Mouse (Mus musculus) intestine, embryonic 14.5 days (tissue): ENCODE data around the gene Myh14. TPM values are rescaled to one million over a fixed set of nuclear protein-coding genes. Genes with fewer than 3 reads are reported as not detected.
A peak's percentile ranks its signal among the peaks of the same experiment; 100 is the strongest.

ENCODE experiments used
- ATAC-seq: fragments of 200-750 bp; cut with Nextera tagmentation; replicated peaks from 2 replicates; pipeline ENCODE4 v1.8.0; 2017; ENCODE audit warnings: low read depth, moderate number of reproducible peaks, moderate TSS enrichment, moderate library complexity; ENCODE audit not compliant: low FRiP score, low TSS enrichment
- DNase-seq: peaks from one replicate; pipeline ENCODE4 v3.0.0-alpha.2; 2018; ENCODE audit warnings: low spot score
- H3K27ac ChIP-seq: fragments of 300-500 bp; sonication (generic); 2 replicates; pipeline ENCODE4 v1.5.1; 2014; ENCODE audit warnings: low read depth, mild to moderate bottlenecking, control low read depth
- H3K27me3 ChIP-seq: fragments of 300-500 bp; sonication (generic); replicated peaks from 2 replicates; pipeline ENCODE4 v1.6.1; 2014; ENCODE audit warnings: low read length, control low read depth; ENCODE audit not compliant: control insufficient read depth, insufficient read depth
- H3K36me3 ChIP-seq: fragments of 300-500 bp; sonication (generic); 2 replicates; pipeline ENCODE4 v1.6.1; 2014; ENCODE audit warnings: low read length, control low read depth; ENCODE audit not compliant: control insufficient read depth, insufficient read depth
- H3K4me1 ChIP-seq: fragments of 300-500 bp; sonication (generic); replicated peaks from 2 replicates; pipeline ENCODE4 v1.6.1; 2014; ENCODE audit warnings: low read length, control low read depth, mixed read lengths; ENCODE audit not compliant: control insufficient read depth, insufficient read depth
- H3K4me2 ChIP-seq: fragments of 300-500 bp; sonication (generic); 2 replicates; pipeline ENCODE4 v1.6.1; 2014; ENCODE audit warnings: low read length
- H3K4me3 ChIP-seq: fragments of 300-500 bp; sonication (generic); 2 replicates; pipeline ENCODE4 v1.5.1; 2014; ENCODE audit warnings: low read depth, low read length, control low read depth, mixed read lengths
- H3K9ac ChIP-seq: fragments of 300-500 bp; sonication (generic); 2 replicates; pipeline ENCODE4 v1.6.1; 2014; ENCODE audit warnings: mild to moderate bottlenecking, low read length
- H3K9me3 ChIP-seq: fragments of 300-500 bp; sonication (generic); 2 replicates; pipeline ENCODE4 v1.6.1; 2016; ENCODE audit warnings: low read length, control low read depth; ENCODE audit not compliant: control insufficient read depth
- WGBS: fragments of 180-500 bp; shearing (Covaris S2); extraction: QIAGEN DNeasy Blood & Tissue Kit; methylation state at CpG from one replicate; pipeline ENCODE4 v1.1.7; 2014; 5-methylcytosine and 5-hydroxymethylcytosine counted together
- polyA plus RNA-seq: library from polyadenylated mRNA; unstranded; fragments of >200 nt; fragmentation: Nextera tagmentation; extraction: Ambion mirVana; gene quantifications from 2 replicates; pipeline ENCODE4 v1.2.1, GENCODE M21; 2014

Gene Myh14
- polyA plus RNA-seq, 1 experiment from 2014 or later, result 33.4 TPM

GRCm38 (mm10) chr7:44571811-44572210 lies 98.8 kb downstream of the Myh14 start:
- no peak for DNase-seq
- 69% methylated on average over 4 of the region's 4 CpGs for WGBS
- H3K27ac ChIP-seq, result no peak overlapping the region

DNA sequence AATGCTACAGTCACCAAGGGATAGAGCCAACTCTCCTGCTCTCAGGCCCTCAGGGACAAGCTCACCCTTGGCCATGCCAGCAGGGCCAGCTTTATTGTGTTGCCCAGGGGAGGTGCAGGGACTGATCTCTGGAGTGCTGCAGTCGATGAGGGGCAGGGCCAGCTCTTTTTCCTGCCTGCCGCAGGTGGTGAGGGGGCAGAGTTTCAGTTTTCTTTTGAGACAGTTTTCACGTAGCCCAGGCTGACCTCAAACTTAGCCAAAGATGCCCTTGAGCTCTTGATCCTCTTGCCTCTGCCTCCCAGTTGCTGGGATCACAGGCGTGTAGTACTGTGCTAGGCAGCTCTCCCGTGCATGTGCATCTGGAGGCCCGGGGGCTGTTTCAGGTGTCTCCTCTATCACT lies 99.7 kb downstream of the Myh14 start:
- no peaks in the 10 kb centered on the region for H3K27me3 ChIP-seq
- ATAC-seq (no peak), DNase-seq (no peak)
- no peaks in the 10 kb centered on the region for H3K36me3 ChIP-seq
- H3K27ac ChIP-seq, result no peak overlapping the region
- H3K4me3 ChIP-seq, result no peak overlapping the region
- 83% methylated on average over 6 of the region's 6 CpGs for WGBS
- H3K4me1 ChIP-seq, result no peaks in the 10 kb centered on the region
- no peak overlapping the region for H3K4me2 ChIP-seq
- H3K9ac ChIP-seq, result no peak overlapping the region
- H3K9me3 ChIP-seq, result no peaks in the 10 kb centered on the region

More at GRCm38 (mm10) chr7:44571811-44572210, 98.8 kb downstream of the Myh14 start:
- H3K36me3 ChIP-seq, result no peaks in the 10 kb centered on the region
- H3K9ac ChIP-seq, result no peak overlapping the region
- H3K4me2 ChIP-seq, result no peak overlapping the region
- H3K4me1 ChIP-seq, result no peaks in the 10 kb centered on the region
- no peaks in the 10 kb centered on the region for H3K9me3 ChIP-seq
- no peaks in the 10 kb centered on the region for H3K27me3 ChIP-seq
- no peak overlapping the region for H3K4me3 ChIP-seq
- ATAC-seq, result no peak

DNA sequence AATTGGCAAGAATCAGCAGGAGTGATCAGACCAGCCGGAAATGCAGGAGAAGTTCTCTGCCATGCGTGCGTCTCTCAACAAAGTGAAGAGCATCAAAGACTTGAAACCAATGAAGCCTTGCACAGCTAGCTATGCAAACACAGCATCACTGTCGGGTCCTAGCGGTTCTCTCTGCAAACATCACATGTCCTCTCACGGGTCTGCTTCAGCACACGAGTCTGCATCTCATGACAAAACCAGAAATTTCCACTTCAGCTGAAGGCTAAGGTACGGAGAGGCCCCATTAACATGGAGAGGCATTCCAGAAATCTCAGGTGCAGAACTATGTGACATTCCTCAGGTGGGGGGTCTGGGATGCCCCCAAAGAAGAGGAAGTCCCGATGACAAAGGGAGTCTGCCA lies 101.8 kb downstream of the Myh14 start:
- no peak overlapping the region for H3K4me2 ChIP-seq
- 61% methylated on average over 9 of the region's 9 CpGs for WGBS
- DNase-seq (no peak), ATAC-seq (no peak)
- H3K36me3 ChIP-seq, result no peaks in the 10 kb centered on the region
- H3K27me3 ChIP-seq, result no peaks in the 10 kb centered on the region
- no peak overlapping the region for H3K9ac ChIP-seq
- no peak overlapping the region for H3K4me3 ChIP-seq
- H3K9me3 ChIP-seq, result no peaks in the 10 kb centered on the region
- H3K4me1 ChIP-seq, result no peaks in the 10 kb centered on the region
- H3K27ac ChIP-seq, result no peak overlapping the region

DNA sequence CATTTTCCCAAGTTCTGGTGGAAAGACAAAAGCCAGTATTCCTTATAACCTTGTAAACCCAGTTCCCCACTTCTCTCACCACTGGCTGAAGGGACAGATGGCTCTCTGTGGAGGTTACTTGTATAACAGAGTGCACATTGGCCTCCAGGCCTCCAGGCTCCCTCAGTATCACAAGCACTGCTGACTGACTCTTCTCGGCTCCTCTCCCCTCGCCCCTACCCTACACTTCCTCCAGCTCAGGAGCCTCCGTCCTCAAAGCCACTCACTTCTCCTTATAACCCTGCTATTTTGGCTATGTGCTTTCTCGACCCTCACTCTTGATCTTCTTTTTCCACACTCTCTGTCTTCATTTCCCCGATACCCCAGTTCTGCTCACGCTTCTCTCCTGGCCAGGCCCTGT lies 105.2 kb downstream of the Myh14 start:
- 72% methylated on average over 6 of the region's 6 CpGs for WGBS
- Histone ChIP-seq H3K36me3 (no peaks in the 10 kb centered on the region), H3K4me2 (no peak overlapping the region), H3K9ac (no peak overlapping the region), H3K9me3 (no peaks in the 10 kb centered on the region), H3K27ac (no peak overlapping the region), H3K4me3 (no peak overlapping the region), H3K4me1 (no peaks in the 10 kb centered on the region), H3K27me3 (no peaks in the 10 kb centered on the region)
- DNase-seq (no peak), ATAC-seq (no peak)

DNA sequence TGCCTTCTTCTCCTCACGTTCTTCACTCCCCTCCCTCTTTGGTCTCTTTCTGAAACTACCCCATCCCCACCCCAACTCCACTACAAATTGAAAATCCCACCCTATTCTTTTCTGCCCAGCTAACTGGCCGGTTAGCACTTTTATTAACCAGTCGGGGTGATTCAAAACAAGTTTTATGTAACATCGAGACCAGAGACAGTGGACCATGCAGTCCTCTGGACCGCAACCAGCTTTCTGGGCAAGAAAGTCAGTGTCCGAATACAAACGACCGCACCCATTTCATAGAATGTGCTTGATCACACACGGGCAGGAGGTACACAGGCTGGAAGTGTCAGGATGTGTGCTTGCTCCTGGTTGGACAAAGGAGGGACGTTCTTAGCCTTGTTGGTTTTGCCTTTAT lies 106.2 kb downstream of the Myh14 start:
- 84% methylated on average over 10 of the region's 10 CpGs for WGBS
- no peaks in the 10 kb centered on the region for H3K27me3 ChIP-seq
- no peak overlapping the region for H3K4me3 ChIP-seq
- H3K9ac ChIP-seq, result no peak overlapping the region
- H3K9me3 ChIP-seq, result no peaks in the 10 kb centered on the region
- no peak overlapping the region for H3K4me2 ChIP-seq
- DNase-seq (no peak), ATAC-seq (no peak)
- H3K4me1 ChIP-seq, result no peaks in the 10 kb centered on the region
- no peak overlapping the region for H3K27ac ChIP-seq
- H3K36me3 ChIP-seq, result no peaks in the 10 kb centered on the region

DNA sequence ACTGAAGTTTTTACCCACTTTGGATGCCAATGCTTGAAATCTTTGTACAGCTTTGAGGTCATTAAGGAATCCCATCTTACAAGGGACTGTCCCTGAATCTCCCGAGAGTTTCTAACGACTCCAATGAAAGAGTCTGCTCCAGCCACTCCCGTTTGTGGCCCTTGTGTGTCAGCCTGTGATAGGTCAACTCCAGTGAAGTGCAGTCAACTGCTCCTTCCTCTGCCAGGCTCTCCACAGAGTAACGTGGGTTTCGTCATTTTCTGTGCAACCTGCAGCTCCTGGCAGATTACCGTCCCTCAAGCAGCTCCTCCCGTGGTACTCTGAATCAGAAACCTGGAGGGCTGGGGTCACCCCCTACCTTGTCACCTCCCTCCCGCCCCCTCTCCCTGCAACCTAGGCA lies 107.4 kb downstream of the Myh14 start:
- no peak overlapping the region for H3K4me3 ChIP-seq
- H3K9ac ChIP-seq, result no peak overlapping the region
- H3K27me3 ChIP-seq, result no peaks in the 10 kb centered on the region
- ATAC-seq (no peak), DNase-seq (no peak)
- no peak overlapping the region for H3K4me2 ChIP-seq
- H3K36me3 ChIP-seq, result no peaks in the 10 kb centered on the region
- H3K9me3 ChIP-seq, result no peaks in the 10 kb centered on the region
- no peaks in the 10 kb centered on the region for H3K4me1 ChIP-seq
- 49% methylated on average over 8 of the region's 8 CpGs for WGBS
- no peak overlapping the region for H3K27ac ChIP-seq

DNA sequence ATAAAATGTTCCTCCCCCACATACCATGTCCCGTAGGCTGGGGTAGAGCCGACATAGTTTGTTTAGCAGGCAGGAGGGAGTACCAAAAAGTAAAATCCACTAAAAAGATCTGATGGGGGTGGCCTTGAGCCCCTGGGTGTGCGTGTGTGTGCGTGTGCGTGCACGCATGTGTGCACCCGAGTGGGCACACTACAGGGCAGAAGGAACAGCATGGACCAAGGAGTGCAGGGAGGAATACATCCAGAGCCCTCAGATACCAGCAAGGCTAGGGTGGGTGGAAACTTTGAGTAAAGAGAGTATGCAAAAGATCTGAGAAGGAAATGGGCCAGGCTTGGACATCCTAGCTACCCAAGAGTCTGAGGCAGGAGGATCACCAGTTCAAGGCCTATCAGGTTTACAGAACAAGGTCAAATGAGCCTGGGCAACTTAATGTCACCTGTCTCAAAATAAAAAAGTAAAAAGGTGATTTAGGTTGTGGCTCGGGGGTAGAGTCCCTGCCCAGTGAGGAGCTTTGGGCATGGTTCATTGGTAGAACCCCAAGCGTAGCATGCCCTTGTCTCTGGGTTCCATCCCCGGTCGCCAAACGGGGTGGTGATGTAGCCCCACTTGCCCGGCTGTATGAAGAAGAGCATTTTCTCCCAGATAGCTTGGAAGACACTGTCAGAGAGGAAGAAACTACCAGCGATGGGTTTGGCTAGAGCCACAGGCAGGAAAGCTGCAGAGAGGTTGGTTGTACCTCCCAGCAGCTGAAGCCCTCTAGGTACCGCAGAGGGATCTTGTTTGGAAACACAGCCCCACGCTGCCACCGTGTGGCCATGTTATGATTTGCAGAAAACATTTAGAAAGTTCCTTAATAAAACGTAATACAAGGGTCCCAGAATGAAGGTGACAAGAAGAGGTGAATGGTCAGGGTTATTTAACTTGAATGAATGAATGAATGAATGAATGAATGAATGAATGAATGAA lies 109.9 kb downstream of the Myh14 start:
- H3K4me1 ChIP-seq, result no peaks in the 10 kb centered on the region
- H3K27me3 ChIP-seq, result no peaks in the 10 kb centered on the region
- DNase-seq, result peak; percentile 87
- peak; percentile 49; the same call in 1 of the 2 replicates for ATAC-seq
- H3K4me2 ChIP-seq, result no peak overlapping the region
- H3K27ac ChIP-seq, result no peak overlapping the region
- 52% methylated on average over 18 of the region's 18 CpGs for WGBS
- no peak overlapping the region for H3K9ac ChIP-seq
- H3K4me3 ChIP-seq, result no peak overlapping the region
- no peaks in the 10 kb centered on the region for H3K9me3 ChIP-seq
- no peaks in the 10 kb centered on the region for H3K36me3 ChIP-seq

DNA sequence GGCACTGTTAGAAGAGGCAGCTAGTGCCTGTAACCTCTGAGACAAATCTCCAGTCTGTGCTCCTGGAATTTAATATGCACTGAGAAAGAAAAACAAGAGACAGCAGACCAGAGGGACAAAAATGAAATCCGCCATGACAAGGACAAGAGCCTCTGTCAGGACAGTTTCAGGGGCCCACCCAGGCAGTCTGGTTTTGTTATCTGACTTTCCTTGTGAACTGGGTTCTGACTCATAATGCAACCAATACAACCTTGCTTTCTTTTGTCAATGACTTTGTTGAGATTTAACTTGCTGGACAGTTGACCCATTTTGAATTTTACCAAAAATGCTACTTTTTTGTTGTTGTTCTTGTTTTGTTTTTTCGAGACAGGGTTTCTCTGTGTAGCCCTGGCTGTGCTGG lies 113.0 kb downstream of the Myh14 start:
- H3K9ac ChIP-seq, result no peak overlapping the region
- H3K4me3 ChIP-seq, result no peak overlapping the region
- no peak overlapping the region for H3K27ac ChIP-seq
- 77% methylated on average over 2 of the region's 2 CpGs for WGBS
- no peaks in the 10 kb centered on the region for H3K27me3 ChIP-seq
- H3K4me1 ChIP-seq, result peaks cover 6% of the 10 kb centered on the region
- no peak overlapping the region for H3K4me2 ChIP-seq
- H3K9me3 ChIP-seq, result no peaks in the 10 kb centered on the region
- ATAC-seq, result no peak
- DNase-seq, result no peak
- H3K36me3 ChIP-seq, result no peaks in the 10 kb centered on the region
